Mouse (Mus musculus): ENCODE measurements around the gene Kng2.
"Not testable (repeated sequence)": the region's sequence is repeated elsewhere in the genome, so short reads cannot be mapped to it uniquely, and the experiment has no call there.

The Kng2 gene

GRCm38 (mm10) chr16:23028966-23029600 lies at the start of gene Kng2:
TSS of gene Kng2 (minus strand) at chr16:23029482.
- peak in 1 of 2 experiments; percentile 9 for DNase-seq

- DNase-seq = not testable (repeated sequence)
Observed at GRCm38 (mm10) chr16:23077516-23077915, 48.2 kb upstream of the Kng2 start.

- not testable (repeated sequence) for DNase-seq
Observed at GRCm38 (mm10) chr16:23060781-23061325, 31.6 kb upstream of the Kng2 start.

GRCm38 (mm10) chr16:23059630-23060029 lies 30.3 kb upstream of the Kng2 start:
- not testable (repeated sequence) for DNase-seq

DNA sequence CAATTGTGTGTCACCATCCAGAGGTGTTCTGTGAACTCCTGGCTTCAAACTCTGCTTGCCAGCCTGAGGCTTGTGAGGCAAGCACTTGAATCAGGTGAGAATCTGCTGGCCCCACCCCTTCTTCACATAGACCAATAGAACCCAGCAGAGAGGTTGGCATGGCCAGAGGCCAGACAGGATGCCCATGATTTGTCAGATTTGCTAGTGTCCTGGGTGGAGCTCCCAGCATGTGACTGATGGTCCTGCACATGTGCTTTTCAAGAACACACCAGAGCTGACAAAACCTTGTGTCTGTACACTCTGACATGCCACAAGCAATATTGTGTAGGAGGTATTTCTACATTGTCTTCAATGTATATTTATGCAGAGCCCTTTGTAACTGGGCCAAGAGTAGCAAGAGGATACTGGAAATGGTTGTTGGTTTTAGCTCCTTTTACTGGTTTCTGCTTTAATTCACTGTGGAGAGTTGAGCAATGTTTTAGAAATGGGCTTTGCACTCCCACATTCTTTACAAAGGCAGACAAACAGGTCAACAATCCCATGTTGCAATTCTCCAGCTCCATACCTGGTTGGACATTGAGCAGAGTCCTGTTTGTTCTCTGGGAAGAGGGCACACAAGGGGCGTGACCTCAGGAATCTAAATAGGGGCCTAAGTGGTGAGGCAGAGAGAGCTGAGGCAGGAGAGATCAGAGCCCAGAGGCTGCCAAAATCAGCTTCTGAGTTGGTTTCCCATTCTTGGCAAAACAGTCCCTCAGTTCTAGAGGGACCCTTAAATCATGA lies 28.6 kb upstream of the Kng2 start, which contains the start of gene Kng1:
TSS of gene Kng1 (plus strand) at position 198 of the 780 bp plus-strand sequence.
- DNase-seq = not testable (repeated sequence)

DNA sequence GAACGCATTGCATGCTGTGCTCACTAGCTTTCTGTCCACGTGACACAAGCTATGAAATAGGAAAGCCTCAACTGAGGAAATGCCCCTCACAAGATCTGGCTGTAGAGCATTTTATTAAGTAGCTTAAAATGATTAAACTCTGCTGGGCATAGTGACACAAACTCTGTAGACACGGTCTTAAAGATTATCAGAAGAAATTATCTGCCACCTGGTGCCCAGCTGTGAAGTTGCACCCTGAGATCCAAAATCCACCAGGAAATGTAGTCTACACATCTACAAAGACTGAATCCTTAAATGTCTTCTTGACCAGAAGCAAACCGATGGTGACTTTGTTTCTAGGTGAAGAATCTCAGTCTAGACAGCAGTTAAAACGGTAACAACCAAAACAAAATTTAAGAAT lies 17.0 kb upstream of the Kng2 start:
- peak; percentile 25 to 33 for DNase-seq

- DNase-seq = no peak
Observed at GRCm38 (mm10) chr16:23040876-23041275, 11.6 kb upstream of the Kng2 start.

GRCm38 (mm10) chr16:23039281-23039680 lies 10.0 kb upstream of the Kng2 start:
- DNase-seq = no peak

- no peak for DNase-seq
Observed at GRCm38 (mm10) chr16:23037744-23038143, 8.5 kb upstream of the Kng2 start.

GRCm38 (mm10) chr16:23033673-23034072 lies 4.4 kb upstream of the Kng2 start:
- DNase-seq = no peak

GRCm38 (mm10) chr16:23030673-23031435 lies 1.6 kb upstream of the Kng2 start:
- no peak for DNase-seq

DNA sequence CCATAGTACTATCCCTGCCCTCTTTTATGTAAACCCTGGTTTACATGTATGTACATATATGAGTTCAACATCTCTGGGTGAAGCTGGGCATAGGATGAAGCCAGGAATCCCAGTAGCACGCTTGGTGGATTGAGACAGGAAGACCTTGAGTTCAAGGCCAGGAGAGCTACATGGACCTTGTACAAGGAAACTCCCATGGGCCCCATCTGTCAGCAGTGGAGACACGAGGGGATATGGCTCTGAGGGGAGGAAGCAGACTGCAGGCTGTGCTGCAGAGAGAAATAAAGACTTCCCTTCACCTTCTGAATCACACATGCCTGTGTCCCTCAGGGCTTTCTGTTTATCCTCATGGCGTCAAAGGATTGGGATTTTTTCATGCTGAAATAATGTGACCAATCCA lies 1.9 kb downstream of the Kng2 start:
- not testable (repeated sequence) for DNase-seq

- no peak for DNase-seq
Observed at GRCm38 (mm10) chr16:23026582-23026981, 2.7 kb downstream of the Kng2 start.

- no peak for DNase-seq
Observed at GRCm38 (mm10) chr16:23025111-23025510, 4.2 kb downstream of the Kng2 start.

DNA sequence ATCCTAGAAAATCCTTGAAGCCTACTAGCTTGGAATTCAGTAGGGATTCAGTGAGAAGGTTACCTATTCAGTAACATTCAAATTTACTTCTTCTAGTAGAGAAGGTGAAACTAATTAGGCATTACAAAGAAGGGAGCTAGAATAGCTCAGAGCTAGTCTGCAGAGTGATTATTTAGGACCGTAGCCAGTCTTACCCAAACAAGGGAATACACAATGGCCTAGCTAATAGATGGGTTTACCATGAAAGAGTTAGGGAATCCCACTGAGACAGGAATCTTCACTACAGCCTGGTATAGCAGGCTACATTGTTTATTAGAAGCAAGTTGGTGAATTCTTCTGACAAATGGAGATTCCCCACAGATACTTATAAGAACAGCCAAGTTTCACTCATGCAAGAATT lies 8.7 kb downstream of the Kng2 start:
- not testable (repeated sequence) for DNase-seq

- DNase-seq = not testable (repeated sequence)
Observed at GRCm38 (mm10) chr16:23014645-23015044, 14.6 kb downstream of the Kng2 start.

DNA sequence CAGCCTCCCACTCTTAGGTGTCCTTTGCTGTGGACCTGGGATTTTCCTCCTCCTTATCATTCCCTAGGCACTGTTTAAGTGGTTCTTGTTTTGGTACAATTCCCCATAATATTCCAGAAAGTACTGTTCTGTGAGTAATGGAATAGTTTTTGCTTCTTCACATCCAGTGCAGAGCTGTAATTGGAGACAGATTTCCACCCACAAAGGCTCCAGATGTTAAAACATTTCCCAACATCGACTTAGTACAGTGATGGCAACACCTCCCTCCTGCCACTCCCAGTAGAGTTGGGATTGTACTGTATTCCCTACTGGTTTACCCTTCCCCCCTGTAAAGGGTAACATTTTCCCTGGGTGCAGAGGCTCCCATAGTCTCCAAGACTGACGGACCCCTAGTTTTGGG lies 15.5 kb downstream of the Kng2 start:
- not testable (repeated sequence) for DNase-seq

DNA sequence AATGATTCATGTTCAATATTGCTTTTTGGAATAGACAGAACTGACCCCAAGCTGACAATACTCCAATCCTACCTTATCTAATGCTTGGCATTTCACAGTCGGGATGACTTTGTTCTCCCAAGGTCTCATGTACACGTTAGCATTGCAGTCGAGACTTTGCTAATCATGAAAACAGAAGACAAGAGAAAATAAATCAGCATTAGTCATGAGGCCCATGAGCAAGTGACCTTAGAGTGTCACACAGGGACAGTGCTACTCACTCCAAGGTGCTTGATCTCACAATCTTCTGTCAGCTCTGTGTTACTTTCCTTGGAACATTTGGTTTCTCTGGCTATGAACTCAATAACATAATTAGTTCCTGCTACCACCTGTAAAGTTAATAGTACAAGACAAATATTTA lies 32.3 kb downstream of the Kng2 start:
- not testable (repeated sequence) for DNase-seq

DNA sequence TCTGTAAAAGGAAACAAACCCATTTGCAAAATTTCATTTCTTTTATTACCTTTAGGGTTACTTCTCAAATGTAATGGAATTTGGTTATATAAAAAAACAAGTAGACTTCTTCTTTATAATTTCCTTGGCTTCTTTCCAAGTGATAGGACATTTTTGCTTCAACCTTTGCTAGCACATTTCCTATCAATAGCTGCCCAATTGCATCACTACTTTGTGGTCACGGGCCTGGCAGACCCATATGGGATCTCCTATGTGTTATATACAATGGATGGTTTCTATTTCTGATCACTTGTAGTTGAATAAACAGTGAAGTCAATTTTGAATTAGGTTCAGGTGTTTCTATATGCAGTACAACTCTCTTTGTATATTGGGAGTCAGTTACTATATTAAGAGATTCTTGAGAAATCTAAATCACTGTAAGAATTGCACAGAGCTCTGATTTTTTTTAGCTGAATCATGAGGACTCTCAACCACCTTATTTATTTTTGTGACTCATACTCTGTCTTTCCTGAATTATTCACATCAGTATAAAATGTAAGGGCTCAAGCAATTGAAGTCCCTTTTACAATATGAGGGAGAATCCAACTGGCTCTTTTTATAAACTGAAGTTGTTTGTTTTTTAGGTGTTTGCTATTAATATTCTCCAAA lies 61.8 kb downstream of the Kng2 start:
- DNase-seq = no peak

- no peak for DNase-seq
Observed at GRCm38 (mm10) chr16:22963293-22963692, 66.0 kb downstream of the Kng2 start.

DNA sequence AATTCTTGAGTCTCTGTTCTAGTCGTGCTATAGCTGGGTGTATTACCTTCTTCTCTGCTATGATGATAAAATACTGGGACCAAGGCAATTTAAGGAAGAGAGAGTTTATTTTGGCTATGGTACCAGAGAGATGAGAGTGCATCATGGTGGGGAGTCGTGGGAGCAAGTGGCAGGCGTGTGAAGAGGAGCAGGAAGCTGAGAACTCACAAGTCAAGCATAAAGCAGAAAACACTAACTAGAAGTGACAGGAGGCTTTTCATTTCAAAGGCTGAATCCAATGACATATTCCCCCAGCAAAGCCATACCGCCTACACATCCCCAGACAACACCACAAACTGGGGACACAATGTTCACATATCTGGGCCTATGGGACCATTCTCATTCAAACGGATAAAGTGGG lies 67.0 kb downstream of the Kng2 start:
- DNase-seq = peak in 1 of 2 experiments; percentile 9

DNA sequence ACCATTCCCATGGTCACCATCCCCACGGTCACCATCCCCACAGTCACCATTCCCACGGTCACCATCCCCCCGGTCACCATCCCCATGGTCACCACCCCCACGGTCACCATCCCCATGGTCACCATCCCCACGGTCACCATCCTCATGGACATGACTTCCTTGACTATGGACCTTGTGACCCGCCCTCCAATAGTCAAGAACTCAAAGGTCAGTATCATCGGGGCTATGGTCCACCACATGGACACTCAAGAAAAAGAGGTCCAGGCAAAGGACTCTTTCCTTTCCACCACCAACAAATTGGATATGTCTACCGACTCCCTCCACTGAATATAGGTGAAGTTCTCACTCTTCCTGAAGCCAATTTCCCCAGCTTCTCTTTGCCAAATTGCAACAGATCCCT lies 68.2 kb downstream of the Kng2 start:
- DNase-seq = no peak

- DNase-seq = no peak
Observed at GRCm38 (mm10) chr16:22956085-22956439, 73.2 kb downstream of the Kng2 start.
